Mouse (Mus musculus): ENCODE results near the gene Olfr90.
"Not testable (repeated sequence)": the region's sequence is repeated elsewhere in the genome, so short reads cannot be mapped to it uniquely, and the experiment has no call there.

Gene Olfr90

GRCm38 (mm10) chr17:37088399-37088798, at the start of gene Olfr90:
TSS of gene Olfr90 (minus strand) at chr17:37088499.
- DNase-seq (ENCODE audit: low spot score in 2 of 2) = no peak

DNA sequence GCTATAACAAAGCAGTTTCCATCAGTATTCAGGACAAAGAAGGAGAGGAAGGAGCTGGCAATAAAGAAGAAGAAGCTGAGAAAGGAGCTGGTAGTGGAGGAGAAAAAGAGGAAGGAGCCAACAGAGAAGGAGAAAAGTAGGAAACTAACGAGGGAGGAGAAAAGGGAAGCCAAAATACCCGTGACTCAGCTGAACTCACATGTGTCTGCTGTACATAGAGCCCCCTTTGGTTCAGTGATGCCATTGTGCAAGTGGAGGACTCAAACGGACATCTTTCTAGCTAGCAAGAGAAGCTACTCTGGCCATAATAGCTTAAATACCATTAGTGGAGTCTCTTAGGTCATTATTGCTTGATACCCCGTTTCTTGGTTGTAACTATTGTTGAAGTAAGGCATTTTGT, 43.1 kb upstream of the Olfr90 start:
- not testable (repeated sequence) for DNase-seq (ENCODE audit: low spot score in 2 of 2)

DNA sequence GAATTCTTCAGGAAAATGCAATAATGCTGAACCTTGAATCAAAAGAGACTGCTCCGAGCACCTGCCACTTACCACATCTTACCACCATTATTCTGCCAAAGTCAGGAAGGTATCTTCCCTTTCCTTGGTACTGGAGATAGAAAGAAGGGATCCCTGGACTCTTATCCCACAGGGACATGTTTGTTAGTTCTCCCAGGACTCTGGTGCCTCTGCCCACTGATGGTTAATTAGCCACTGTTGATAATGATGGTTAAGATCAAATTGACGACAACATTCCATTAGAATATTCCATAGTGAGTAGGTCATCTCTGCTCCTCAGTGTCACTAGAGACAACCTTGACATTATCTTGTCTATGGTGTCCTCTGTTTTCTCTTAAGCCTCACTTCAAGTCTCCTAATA, 31.7 kb upstream of the Olfr90 start, which contains the start of gene Olfr92:
TSS of gene Olfr92 (minus strand) at position 101 of the 400 bp plus-strand sequence.
- DNase-seq (ENCODE audit: low spot score in 2 of 2) = no peak

DNA sequence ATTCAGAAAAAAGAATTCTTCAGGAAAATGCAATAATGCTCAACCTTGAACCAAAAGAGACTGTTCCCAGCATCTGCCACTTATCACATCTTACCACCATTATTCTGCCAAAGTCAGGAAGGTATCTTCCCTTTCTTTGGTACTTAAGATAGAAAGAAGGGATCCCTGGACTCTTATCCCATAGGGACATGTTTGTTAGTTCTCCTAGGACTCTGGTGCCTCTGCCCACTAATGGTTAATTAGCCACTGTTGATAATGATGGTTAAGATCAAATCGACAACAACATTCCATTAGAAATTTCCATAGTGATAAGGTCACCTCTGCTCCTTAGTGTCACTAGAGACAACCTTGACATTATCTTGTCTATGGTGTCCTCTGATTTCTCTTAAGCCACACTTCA, 9.9 kb upstream of the Olfr90 start, which contains the start of gene Olfr91:
TSS of gene Olfr91 (minus strand) at position 101 of the 400 bp plus-strand sequence.
- DNase-seq (ENCODE audit: low spot score in 2 of 2) = no peak

DNA sequence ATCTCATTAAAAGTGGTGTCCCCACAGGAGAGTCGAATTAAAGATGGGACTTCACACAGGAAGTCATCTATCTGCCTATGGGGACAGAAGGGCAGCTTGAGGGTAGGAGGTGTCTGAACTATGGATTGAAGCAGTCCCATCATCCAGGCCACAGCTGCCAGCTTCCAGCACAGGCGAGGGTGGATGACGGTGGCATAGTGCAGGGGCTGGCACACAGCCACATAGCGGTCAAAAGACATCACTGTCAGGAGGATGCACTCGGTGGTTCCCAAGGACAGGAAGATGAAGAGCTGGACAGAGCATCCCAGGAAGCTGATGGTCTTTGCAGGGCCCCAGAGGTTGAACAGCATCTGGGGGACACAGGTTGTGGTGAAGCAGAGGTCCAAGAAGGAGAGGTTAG, 5.0 kb upstream of the Olfr90 start:
- no peak for DNase-seq (ENCODE audit: low spot score in 2 of 2)

- no peak for DNase-seq (ENCODE audit: low spot score in 2 of 2)
These were observed 3.9 kb upstream of the Olfr90 start for GRCm38 (mm10) chr17:37092198-37092597.

- no peak for DNase-seq (ENCODE audit: low spot score in 2 of 2)
These were observed 2.8 kb downstream of the Olfr90 start for GRCm38 (mm10) chr17:37085545-37085944.

DNA sequence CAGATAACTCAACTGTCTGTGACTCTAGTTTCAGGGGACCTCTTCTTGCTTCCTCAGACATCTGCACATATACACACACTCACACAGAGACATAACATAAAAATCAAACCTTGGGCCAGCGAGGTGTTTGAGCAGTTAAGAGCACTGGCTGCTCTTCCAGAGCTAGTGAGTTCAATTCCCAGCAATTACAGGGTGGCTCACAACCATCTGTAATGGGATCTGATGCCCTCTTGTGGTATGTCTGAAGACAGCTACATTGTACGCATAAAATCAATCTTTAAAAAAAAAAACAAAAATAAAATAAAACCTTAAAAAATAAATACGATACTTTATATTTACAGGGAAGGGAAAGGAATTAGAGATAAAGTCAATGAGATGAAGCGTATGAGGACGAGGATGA, 3.7 kb downstream of the Olfr90 start:
- DNase-seq (ENCODE audit: low spot score in 2 of 2) = no peak

GRCm38 (mm10) chr17:37083327-37083726, 5.0 kb downstream of the Olfr90 start:
- no peak for DNase-seq (ENCODE audit: low spot score in 2 of 2)

DNA sequence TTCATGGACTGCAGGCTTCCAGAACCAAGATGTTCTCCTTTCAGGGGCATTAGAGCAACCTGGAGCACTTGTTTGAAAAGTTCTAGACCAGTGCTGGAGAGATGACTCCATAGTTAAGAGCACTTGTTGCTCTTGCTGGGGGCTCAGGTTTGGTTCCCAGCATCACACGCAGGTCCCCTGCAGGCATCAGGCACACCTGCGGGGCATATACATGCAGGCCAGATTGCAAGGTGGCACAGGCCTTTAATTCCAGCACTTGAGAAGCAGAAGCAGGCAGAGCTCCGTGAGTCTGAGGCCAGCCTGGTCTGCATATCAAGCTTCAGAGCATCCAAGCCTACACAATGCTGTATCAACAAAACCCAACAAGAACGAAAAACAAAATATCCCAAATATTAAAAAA, 6.6 kb downstream of the Olfr90 start:
- no peak for DNase-seq (ENCODE audit: low spot score in 2 of 2)

GRCm38 (mm10) chr17:37080119-37080518, 8.2 kb downstream of the Olfr90 start:
- DNase-seq (ENCODE audit: low spot score in 2 of 2) = peak in 1 of 2 experiments; percentile 46

DNA sequence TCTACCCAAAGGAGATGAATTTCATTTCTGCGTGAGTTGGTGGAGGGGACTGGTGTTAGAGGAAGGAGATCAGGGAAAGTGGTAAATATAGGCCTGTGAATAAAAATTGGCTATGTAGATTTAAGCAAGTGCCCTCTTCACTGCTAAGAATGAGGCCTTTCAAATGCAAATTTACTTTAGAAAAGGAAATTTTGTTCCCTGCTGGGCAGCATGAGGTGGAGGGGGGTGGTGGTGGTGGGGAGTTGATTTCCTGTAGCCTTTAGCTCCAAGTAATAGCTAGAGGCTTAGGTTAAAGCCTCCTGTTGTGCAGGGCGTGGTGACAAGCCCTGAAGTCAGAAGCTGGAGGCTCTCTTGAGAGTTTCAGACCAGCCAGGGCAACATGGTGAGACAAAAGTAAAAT, 9.3 kb downstream of the Olfr90 start:
- DNase-seq (ENCODE audit: low spot score in 2 of 2) = no peak

DNA sequence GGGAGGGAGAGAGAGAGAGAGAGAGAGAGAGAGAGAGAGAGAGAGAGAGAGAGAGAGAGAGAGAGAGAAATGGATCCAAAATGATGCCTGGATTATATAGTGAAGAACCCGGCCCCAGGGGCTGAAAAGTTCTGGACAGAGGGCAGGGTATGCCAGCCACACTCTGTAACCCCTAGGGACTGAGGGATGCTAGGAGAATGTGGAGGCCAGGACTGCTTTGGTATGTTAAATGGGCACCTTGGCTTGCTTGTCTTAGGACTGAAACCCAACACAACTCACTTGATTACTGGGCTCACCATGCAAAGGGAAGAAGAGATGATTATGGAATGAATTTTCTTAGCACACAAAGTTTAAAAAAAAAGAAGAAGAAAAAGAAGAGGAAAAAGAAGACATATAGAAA, 10.1 kb downstream of the Olfr90 start:
- DNase-seq (ENCODE audit: low spot score in 2 of 2) = no peak

DNA sequence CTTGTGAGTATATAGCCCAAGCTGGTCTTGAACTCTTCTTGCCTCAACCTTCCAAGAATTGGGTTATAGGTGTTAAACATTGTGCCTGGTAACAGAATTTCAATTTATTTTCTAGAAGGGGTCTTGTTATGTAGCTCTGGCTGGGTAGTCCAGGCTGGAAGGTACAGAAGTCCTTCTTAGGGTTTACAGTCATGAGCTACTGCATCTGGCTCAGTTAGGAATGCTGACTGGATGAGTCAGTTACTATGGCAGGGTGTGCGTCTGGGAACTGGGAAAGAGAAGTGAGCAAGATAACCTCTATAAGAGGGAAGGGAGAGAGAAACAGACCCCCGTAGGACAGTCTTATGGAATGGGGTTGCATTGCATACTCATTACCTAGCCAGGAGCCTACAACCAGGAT, 12.5 kb downstream of the Olfr90 start:
- DNase-seq (ENCODE audit: low spot score in 2 of 2) = no peak

DNA sequence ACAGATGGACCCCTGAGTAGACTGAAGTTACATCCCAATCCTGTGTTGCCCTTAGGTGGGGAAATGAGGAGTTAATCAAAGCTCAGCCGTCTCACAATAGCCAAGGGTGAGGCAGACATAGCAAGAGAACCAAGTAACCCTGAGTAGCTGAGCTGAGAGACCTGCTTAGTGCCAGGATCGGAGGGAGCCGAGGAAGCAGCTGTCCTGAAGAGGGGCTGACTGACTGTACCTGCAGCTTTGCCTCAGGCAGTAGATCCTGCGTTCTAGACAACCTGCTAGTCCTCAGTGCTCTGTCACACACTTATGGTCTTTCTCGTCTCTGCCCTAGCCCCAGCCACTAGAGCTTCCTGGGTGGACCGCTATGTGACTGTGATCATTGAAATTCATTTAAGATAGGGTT, 13.1 kb downstream of the Olfr90 start:
- DNase-seq (ENCODE audit: low spot score in 2 of 2) = no peak

GRCm38 (mm10) chr17:37072730-37073276, 15.5 kb downstream of the Olfr90 start:
- DNase-seq (ENCODE audit: low spot score in 2 of 2) = no peak

DNA sequence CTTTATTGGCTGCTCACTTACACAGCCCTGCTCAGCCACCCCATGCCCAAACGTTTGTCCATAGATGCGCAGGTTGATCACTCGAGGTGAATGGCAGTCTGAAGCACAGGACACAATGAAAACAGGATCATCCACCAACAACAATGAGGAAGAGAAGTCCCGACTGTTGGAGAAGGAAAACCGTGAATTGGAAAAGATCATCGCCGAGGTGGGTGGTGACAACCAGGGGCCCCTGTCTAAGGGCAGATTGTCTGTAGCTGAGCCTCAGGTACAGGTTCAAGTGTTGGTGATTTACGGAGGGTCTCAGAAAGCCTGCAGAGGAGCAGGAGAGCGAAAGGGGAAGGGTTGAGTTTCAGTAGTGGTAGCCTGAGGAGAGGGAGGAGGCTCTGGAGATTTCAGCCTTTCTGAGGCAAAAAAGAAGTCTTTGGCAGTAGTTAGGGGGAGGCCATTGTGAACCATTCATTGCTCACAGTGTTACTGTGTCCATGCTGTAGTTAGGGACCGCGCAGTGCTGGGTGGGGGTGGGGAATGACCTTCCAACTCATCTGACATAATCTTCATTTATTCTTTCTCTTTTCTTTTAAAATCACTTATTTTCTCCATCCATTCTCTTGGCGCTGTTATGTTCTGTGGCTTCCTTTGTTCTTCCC, 16.1 kb downstream of the Olfr90 start:
- no peak for DNase-seq (ENCODE audit: low spot score in 2 of 2)

DNA sequence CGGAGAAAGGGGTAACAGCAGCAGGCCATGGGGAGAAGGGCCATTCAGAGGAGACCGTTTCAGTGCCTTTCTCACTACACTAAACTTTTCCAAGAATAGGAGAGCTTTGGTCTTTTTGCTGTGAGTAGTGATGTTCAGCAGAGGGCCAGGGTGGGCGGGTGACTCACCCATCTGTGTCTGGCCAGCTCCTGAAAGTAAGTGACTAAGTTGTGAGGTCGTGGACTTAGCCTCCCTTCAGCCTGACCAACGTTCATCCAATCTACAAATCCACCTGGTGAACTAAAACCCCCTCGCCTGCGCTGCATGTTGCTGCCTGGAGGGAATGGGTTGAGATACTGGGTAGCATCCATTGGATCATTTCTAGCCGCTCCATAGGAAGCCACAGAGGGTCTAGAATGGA, 18.2 kb downstream of the Olfr90 start:
- DNase-seq (ENCODE audit: low spot score in 2 of 2) = no peak

DNA sequence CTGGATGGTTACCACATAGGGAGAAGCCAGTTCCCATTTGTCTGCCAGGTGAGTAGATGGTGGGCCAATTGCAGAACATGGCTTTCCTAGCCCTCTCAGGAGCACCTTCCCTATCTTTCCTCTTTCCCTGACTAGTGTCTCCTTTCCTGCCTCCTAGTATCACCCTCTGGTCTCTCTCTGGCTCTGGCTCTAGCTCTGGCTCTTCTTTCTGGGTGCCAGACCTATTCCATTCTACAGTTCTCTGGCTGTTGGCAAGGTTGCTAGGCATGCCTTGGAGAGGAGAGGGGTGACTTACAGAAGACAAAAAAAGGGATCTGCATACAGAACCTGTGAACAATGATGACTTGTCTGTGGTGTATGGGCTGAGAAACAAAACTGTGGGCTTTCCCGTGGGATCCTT, 20.4 kb downstream of the Olfr90 start:
- DNase-seq (ENCODE audit: low spot score in 2 of 2) = no peak

DNA sequence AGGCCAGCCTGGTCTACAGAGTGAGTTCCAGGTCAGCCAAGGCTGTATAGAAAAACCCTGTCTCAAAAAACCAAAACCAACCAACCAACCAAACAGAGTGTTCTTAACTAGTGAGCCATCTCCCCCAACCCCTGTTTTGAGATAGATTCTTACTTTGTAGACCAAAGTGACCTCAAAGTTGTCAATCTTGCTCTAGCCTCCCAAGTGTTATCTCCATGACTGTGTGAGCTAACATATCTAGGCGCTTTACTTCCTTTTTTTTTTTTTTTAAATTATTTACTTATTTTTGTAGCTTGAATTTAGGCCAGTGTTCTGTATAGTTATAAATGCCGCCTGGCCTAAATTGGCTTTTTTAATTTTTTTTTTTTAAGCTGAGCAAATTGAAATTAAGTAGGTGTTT, 22.3 kb downstream of the Olfr90 start:
- no peak for DNase-seq (ENCODE audit: low spot score in 2 of 2)

- no peak for DNase-seq (ENCODE audit: low spot score in 2 of 2)
These were observed 24.4 kb downstream of the Olfr90 start for GRCm38 (mm10) chr17:37063686-37064495.

- DNase-seq (ENCODE audit: low spot score in 2 of 2) = no peak
These were observed 25.2 kb downstream of the Olfr90 start for GRCm38 (mm10) chr17:37063063-37063462.

DNA sequence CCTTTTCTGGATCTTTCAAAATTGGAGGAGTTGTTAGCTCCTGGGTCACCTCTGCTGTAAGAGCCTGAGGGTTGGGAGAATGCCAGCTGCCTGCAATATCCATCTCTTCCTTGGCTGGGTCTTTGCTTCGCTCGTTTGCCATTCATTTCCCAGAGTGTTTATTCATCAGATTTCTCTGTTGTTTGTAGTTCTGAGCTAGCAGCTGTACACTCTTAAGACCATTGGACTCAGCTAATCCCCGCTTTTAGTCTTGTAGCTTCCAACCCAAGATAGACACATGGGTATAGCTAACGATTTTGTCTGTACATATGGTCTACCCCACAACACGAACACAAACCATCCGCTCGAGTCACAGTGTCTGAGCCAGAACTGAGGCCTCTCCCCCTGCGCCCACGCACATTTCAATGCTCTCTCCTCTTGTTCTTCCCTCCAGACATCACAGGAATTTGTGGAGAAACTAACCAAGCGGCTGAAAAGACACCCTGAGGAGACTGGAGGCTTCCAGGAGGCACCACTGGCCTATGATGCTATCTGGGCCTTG, 26.1 kb downstream of the Olfr90 start:
- no peak for DNase-seq (ENCODE audit: low spot score in 2 of 2)

Data from urinary bladder, postnatal 4 days (tissue).